Mouse (Mus musculus) testis, postnatal 10 days (tissue): ENCODE results near the gene Psen2.

ENCODE experiments used
- DNase-seq: peaks from one replicate; pipeline ENCODE4 v3.0.0; 2021; ENCODE audit warnings: low spot score

Gene Psen2

GRCm38 (mm10) chr1:180197956-180198355, 65.3 kb downstream of the Psen2 start:
- DNase-seq = no peak

- no peak for DNase-seq
These were observed 66.7 kb downstream of the Psen2 start for GRCm38 (mm10) chr1:180196508-180196907.

- DNase-seq = peak; percentile 97
These were observed 67.4 kb downstream of the Psen2 start for GRCm38 (mm10) chr1:180195703-180196381.

GRCm38 (mm10) chr1:180194781-180195471, 68.3 kb downstream of the Psen2 start:
- peak; percentile 58 for DNase-seq

- DNase-seq = no peak
These were observed 69.2 kb downstream of the Psen2 start for GRCm38 (mm10) chr1:180194048-180194447.

- no peak for DNase-seq
These were observed 69.8 kb downstream of the Psen2 start for GRCm38 (mm10) chr1:180193391-180193935.

GRCm38 (mm10) chr1:180192866-180193265, 70.4 kb downstream of the Psen2 start:
- no peak for DNase-seq

GRCm38 (mm10) chr1:180191651-180192220, 71.5 kb downstream of the Psen2 start:
- DNase-seq = no peak

GRCm38 (mm10) chr1:180191112-180191511, 72.1 kb downstream of the Psen2 start:
- DNase-seq = no peak

GRCm38 (mm10) chr1:180188951-180189350, 74.3 kb downstream of the Psen2 start:
- no peak for DNase-seq

GRCm38 (mm10) chr1:180186371-180186770, 76.9 kb downstream of the Psen2 start:
- no peak for DNase-seq

- no peak for DNase-seq
These were observed 77.4 kb downstream of the Psen2 start for GRCm38 (mm10) chr1:180185877-180186276.

GRCm38 (mm10) chr1:180184768-180185167, 78.5 kb downstream of the Psen2 start:
- no peak for DNase-seq

- DNase-seq = no peak
These were observed 79.6 kb downstream of the Psen2 start for GRCm38 (mm10) chr1:180183525-180184159.

- no peak for DNase-seq
These were observed 80.5 kb downstream of the Psen2 start for GRCm38 (mm10) chr1:180182731-180183130.

GRCm38 (mm10) chr1:180181966-180182319, 81.3 kb downstream of the Psen2 start:
- DNase-seq = no peak

GRCm38 (mm10) chr1:180181304-180181965, 81.8 kb downstream of the Psen2 start:
- DNase-seq = no peak

GRCm38 (mm10) chr1:180179840-180180239, 83.4 kb downstream of the Psen2 start:
- no peak for DNase-seq

- no peak for DNase-seq
These were observed 84.1 kb downstream of the Psen2 start for GRCm38 (mm10) chr1:180179100-180179499.

GRCm38 (mm10) chr1:180178340-180178739, 84.9 kb downstream of the Psen2 start:
- no peak for DNase-seq
